Mouse (Mus musculus) thymus, adult 2 months (tissue): Measurements from ENCODE around the gene Edn2.

Source experiments
- CTCF ChIP-seq: fragments of 200-500 bp; IDR thresholded peaks from 2 replicates; pipeline ENCODE4 v1.5.1; 2012; ENCODE audit warnings: mild to moderate bottlenecking, control low read depth, low read length, moderate library complexity, borderline replicate concordance; ENCODE audit not compliant: control insufficient read depth, poor library complexity, insufficient read depth; ENCODE audit errors: extremely low read depth
- POLR2A ChIP-seq: fragments of 200-500 bp; IDR thresholded peaks from 2 replicates; pipeline ENCODE4 v1.6.1; 2012; ENCODE audit warnings: mild to moderate bottlenecking, low read length, control low read depth, moderate library complexity; ENCODE audit not compliant: control insufficient read depth, poor library complexity, insufficient read depth; ENCODE audit errors: extremely low read depth

- TF ChIP-seq CTCF (peak; percentile 43; the same call in 1 of the 2 replicates), POLR2A (no peak)
These were observed 11.9 kb upstream of the Edn2 start for GRCm38 (mm10) chr4:120149142-120149524.
